Mouse (Mus musculus): ENCODE measurements around the gene Sh2d4b. TPM values are rescaled to one million over a fixed set of nuclear protein-coding genes. Genes with fewer than 3 reads are reported as not detected.
A peak's percentile ranks its signal among the peaks of the same experiment; 100 is the strongest.

The Sh2d4b gene
- polyA plus RNA-seq, 1 experiment from 2014 or later, result 0.17 TPM

DNA sequence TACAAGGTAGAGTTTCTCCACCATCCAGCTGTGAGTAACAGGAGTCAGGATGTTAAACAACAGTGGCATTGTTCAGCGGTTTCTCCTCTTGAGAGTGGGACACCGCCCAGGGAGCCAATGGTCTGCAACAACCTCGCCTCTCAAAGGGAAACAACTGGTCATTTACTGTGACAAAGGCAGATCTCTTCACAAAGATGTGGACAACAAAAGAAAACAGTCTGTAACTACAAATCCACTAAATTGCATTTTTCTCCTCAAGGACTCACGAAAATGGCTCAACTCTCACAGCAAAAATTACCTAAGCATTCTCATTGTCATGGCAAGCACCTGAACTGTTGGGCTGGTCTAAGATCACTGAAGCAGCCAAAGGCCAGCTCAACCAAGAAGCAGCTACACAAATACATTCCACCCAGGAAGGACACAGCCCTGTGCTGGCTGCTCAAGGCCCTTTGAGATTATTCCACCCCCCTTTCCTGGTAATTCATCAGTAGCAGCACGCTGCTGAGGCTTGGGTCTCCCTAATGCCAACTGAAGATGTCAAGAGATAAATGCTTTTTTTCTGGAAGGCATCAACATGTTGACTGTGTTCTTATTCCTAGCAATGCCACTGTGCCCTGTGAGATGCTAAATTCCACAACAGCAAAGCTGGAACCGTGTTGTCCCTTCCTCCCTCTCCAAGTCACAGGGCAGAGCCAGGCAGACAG is 28.1 kb downstream of the Sh2d4b start:
- no peaks in the 10 kb centered on the region for H3K27me3 ChIP-seq
- in situ Hi-C loops (cut with MboI; ENCODE audit: low pct_unique_long_range_greater_than_20kb), result no loop called here
- ATAC-seq (no peak), DNase-seq (ENCODE audit: low read depth, low spot score) (no peak)
- ChIA-PET CTCF (no interaction called here), POLR2A (no interaction called here)
- no peak for TF ChIP-seq CTCF (IDR thresholded peaks at IDR 0.05)

GRCm38 (mm10) chr14:40863659-40864058 is 29.4 kb downstream of the Sh2d4b start:
- POLR2A ChIA-PET, result no interaction called here
- in situ Hi-C loops (cut with MboI; ENCODE audit: low pct_unique_long_range_greater_than_20kb), result no loop called here

DNA sequence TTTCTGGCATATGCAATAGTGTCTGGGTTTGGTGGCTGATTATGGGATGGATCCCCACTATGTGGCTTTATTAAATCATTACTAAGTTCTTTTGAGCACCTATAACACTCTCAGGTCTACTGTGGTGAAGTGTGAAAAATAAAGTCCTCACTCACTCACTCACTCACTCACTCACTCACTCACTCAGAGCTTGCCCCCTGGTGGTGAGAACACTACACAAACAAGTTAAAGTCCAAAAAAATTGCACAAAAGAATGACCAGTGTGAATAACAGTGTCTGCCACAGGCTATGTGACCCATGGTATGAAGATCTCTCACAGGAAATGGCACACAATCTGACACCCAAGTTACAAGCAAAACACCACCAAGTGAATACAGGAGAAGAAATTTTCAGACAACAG is 30.0 kb downstream of the Sh2d4b start:
- POLR2A ChIA-PET, result no interaction called here
- CTCF ChIA-PET, result interaction anchor here (0.9 to 1.7 kb wide), 2 partner anchors 20 to 24 kb away, joined by 3 to 5 read pairs; no protein-coding TSS in a partner anchor
- no peak for ATAC-seq
- DNase-seq (ENCODE audit: low read depth, low spot score), result no peak
- no peaks in the 10 kb centered on the region for H3K27me3 ChIP-seq
- TF ChIP-seq CTCF (IDR thresholded peaks at IDR 0.05), result peak; percentile 54
- in situ Hi-C loops (cut with MboI; ENCODE audit: low pct_unique_long_range_greater_than_20kb), result no loop called here

More at GRCm38 (mm10) chr14:40863659-40864058, 29.4 kb downstream of the Sh2d4b start:
- TF ChIP-seq CTCF (IDR thresholded peaks at IDR 0.05), result no peak
- CTCF ChIA-PET, result interaction anchor here (0.9 kb wide), 1 partner anchor 25 kb away, joined by 3 read pairs; no protein-coding TSS in a partner anchor
- no peak for ATAC-seq
- DNase-seq (ENCODE audit: low read depth, low spot score), result no peak
- no peaks in the 10 kb centered on the region for H3K27me3 ChIP-seq

DNA sequence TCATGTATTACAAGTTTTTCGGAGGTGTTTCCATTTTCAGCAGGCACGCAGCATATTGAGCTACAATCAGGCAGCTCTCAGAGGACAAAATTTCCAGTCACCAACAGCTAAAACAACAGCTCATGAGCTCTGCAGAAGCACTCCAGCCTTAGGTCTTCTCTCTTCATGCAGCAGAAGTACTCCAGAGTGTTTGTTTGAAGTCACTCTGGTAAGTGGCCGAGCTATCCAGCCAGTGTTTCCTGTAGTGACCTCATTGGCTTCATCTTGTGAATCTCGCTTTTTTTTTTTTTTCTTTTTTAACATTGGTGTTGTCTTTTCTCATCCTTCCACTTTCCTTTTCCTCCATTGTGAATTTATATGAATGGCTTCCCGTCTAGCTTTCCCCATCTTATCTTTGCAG is 40.1 kb downstream of the Sh2d4b start:
- no peak for TF ChIP-seq CTCF (IDR thresholded peaks at IDR 0.05)
- ATAC-seq (no peak), DNase-seq (ENCODE audit: low read depth, low spot score) (no peak)
- ChIA-PET POLR2A (interaction anchor here (1.4 kb wide), 1 partner anchor 11 kb away, joined by 5 read pairs; no protein-coding TSS in a partner anchor), CTCF (interaction anchor here (1.0 to 1.3 kb wide), 2 partner anchors 11 to 23 kb away, joined by 3 to 6 read pairs; no protein-coding TSS in a partner anchor)
- in situ Hi-C loops (cut with MboI; ENCODE audit: low pct_unique_long_range_greater_than_20kb), result no loop called here
- no peaks in the 10 kb centered on the region for H3K27me3 ChIP-seq

DNA sequence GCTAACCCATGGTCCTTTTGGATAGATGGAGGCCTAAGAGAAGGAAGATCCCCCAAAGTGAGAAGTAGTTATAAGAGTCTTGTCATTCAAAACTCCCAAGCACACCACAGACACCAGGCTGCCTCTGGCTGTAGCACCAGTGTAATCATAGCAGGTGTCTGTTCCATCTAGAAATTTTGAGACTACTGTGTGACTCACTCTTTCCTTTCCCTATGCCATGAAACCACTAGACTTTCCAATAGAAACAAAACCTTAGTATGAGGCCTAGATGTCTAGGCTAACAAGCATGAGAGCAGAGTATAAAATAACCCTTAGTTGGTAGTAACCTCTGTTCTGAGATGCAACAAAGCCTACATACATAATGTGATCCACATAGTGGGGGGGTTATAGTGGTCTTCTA is 55.7 kb downstream of the Sh2d4b start:
- no peak for ATAC-seq
- DNase-seq (ENCODE audit: low read depth, low spot score), result no peak
- ChIA-PET POLR2A (no interaction called here), CTCF (no interaction called here)
- no peak for TF ChIP-seq CTCF (IDR thresholded peaks at IDR 0.05)
- no peaks in the 10 kb centered on the region for H3K27me3 ChIP-seq
- in situ Hi-C loops (cut with MboI; ENCODE audit: low pct_unique_long_range_greater_than_20kb), result loop anchor here (10.0 kb wide), 1 partner anchor 137 kb away; no protein-coding TSS in a partner anchor

DNA sequence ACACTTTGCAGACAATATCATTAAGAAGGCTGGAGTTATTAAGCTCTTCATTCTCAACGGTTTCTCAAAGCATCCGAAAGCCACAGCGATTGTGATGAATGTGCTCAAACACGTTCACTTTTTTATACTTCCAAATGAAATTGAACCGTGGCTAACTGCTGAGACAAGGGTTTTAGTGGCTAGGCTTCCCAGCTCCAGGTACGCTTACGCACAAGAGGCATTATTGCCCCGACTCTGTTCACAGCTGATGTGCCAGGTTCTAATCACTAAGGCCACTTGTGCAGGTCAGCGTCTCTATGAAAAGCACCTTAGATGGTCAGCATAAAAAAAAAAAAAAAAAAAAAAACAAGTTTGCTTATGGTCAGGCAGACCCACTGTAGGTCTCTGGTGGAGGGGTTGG is 62.6 kb downstream of the Sh2d4b start:
- TF ChIP-seq CTCF (IDR thresholded peaks at IDR 0.05), result no peak
- ATAC-seq (no peak), DNase-seq (ENCODE audit: low read depth, low spot score) (no peak)
- ChIA-PET POLR2A (no interaction called here), CTCF (interaction anchor here (1.1 kb wide), 2 partner anchors 22 to 54 kb away, joined by 3 to 6 read pairs; no protein-coding TSS in a partner anchor)
- H3K27me3 ChIP-seq, result no peaks in the 10 kb centered on the region
- in situ Hi-C loops (cut with MboI; ENCODE audit: low pct_unique_long_range_greater_than_20kb), result loop anchor here (10.0 kb wide), 1 partner anchor 144 kb away; no protein-coding TSS in a partner anchor

- ChIA-PET POLR2A (no interaction called here), CTCF (interaction anchor here (1.1 kb wide), 2 partner anchors 23 to 55 kb away, joined by 3 to 6 read pairs; no protein-coding TSS in a partner anchor)
- ATAC-seq (peak; percentile 33), DNase-seq (ENCODE audit: low read depth, low spot score) (no peak)
- in situ Hi-C loops (cut with MboI; ENCODE audit: low pct_unique_long_range_greater_than_20kb), result loop anchor here (10.0 kb wide), 1 partner anchor 145 kb away; no protein-coding TSS in a partner anchor
- TF ChIP-seq CTCF (IDR thresholded peaks at IDR 0.05), result no peak
- no peaks in the 10 kb centered on the region for H3K27me3 ChIP-seq
Observed at GRCm38 (mm10) chr14:40830094-40830493, 63.0 kb downstream of the Sh2d4b start.

DNA sequence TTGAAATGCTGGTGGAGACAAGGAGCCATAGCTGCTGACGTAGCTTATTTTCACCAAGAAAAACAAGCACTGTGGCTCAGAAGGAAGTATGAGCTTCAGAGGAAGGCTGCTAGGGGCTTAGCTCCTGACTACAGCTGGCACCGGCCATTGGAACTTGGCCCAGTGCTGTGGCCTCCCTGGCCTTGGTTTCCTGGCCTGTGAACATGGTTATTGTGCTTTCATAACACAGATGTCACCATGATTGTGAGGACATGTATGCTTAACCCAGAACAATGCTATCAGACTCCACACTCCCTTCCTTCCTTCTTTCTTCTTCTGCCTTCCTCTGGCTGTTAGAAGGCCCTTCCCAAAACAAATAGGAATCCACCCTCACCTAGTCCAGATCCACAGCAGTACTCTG is 75.0 kb downstream of the Sh2d4b start:
- H3K27me3 ChIP-seq, result no peaks in the 10 kb centered on the region
- in situ Hi-C loops (cut with MboI; ENCODE audit: low pct_unique_long_range_greater_than_20kb), result no loop called here
- TF ChIP-seq CTCF (IDR thresholded peaks at IDR 0.05), result no peak
- DNase-seq (ENCODE audit: low read depth, low spot score) (no peak), ATAC-seq (no peak)
- CTCF ChIA-PET, result no interaction called here
- POLR2A ChIA-PET, result no interaction called here

GRCm38 (mm10) chr14:40816715-40817114 is 76.4 kb downstream of the Sh2d4b start:
- no peak for TF ChIP-seq CTCF (IDR thresholded peaks at IDR 0.05)
- ChIA-PET POLR2A (no interaction called here), CTCF (interaction anchor here (1.2 to 1.7 kb wide), 2 partner anchors 10 to 23 kb away, joined by 3 to 4 read pairs; no protein-coding TSS in a partner anchor)
- no peaks in the 10 kb centered on the region for H3K27me3 ChIP-seq
- ATAC-seq, result no peak
- in situ Hi-C loops (cut with MboI; ENCODE audit: low pct_unique_long_range_greater_than_20kb), result no loop called here
- DNase-seq (ENCODE audit: low read depth, low spot score), result no peak

GRCm38 (mm10) chr14:40791606-40792005 is 101.5 kb downstream of the Sh2d4b start:
- H3K27me3 ChIP-seq, result peaks cover 12% of the 10 kb centered on the region
- CTCF ChIA-PET, result interaction anchor here (1.0 to 1.7 kb wide), 5 partner anchors 9 to 53 kb away, joined by 3 to 8 read pairs (median 4); no protein-coding TSS in a partner anchor
- in situ Hi-C loops (cut with MboI; ENCODE audit: low pct_unique_long_range_greater_than_20kb), result loop anchor here (10.0 kb wide), 1 partner anchor 183 kb away; no protein-coding TSS in a partner anchor
- POLR2A ChIA-PET, result no interaction called here
- DNase-seq (ENCODE audit: low read depth, low spot score) (no peak), ATAC-seq (no peak)
- TF ChIP-seq CTCF (IDR thresholded peaks at IDR 0.05), result peak; percentile 75

DNA sequence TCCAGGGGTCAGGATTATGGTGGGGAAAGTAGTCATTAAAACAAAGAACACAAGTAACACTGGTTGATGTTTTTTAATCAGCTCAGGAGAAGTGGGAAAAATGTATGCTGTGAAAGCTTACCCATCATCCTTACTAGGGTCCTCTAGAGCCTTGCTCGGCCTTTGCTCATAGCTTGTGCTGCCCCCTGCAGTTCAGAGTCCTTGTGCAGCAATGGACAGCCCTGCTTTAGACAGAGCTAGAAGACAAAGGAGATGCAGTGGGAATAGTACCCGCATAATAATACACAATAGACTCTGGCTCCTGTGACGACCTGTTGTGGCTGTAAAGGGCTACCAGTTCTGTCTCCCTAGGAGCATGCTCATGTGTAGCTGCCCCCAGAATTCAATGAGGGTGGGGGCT is 104.0 kb downstream of the Sh2d4b start:
- CTCF ChIA-PET, result interaction anchor here (1.1 to 2.8 kb wide), 4 partner anchors 11 to 188 kb away, joined by 3 to 13 read pairs (median 4); no protein-coding TSS in a partner anchor
- POLR2A ChIA-PET, result interaction anchor here (0.6 kb wide), 1 partner anchor 1321 kb away, joined by 3 read pairs; no protein-coding TSS in a partner anchor
- no peak for ATAC-seq
- in situ Hi-C loops (cut with MboI; ENCODE audit: low pct_unique_long_range_greater_than_20kb), result no loop called here
- no peak for DNase-seq (ENCODE audit: low read depth, low spot score)
- peak; percentile 49 for TF ChIP-seq CTCF (IDR thresholded peaks at IDR 0.05)
- peaks cover 7% of the 10 kb centered on the region for H3K27me3 ChIP-seq
